Mouse (Mus musculus): ENCODE results near the gene Mtr. TPM values are rescaled to one million over a fixed set of nuclear protein-coding genes. Genes with fewer than 3 reads are reported as not detected.

The Mtr gene
- total RNA-seq (2021) = 10 to 100 TPM; 21.9 to 24.0 TPM
- long read RNA-seq, experiment 1, full-length matches to known transcripts = 10 of 17 reads
- long read RNA-seq, experiment 1, partial matches to known transcripts = 3 of 17 reads
- long read RNA-seq, experiment 1, other reads (novel, unspliced or antisense) = 4 of 17 reads
- long read RNA-seq, experiment 2, full-length matches to known transcripts = 7 of 9 reads
- long read RNA-seq, experiment 2, partial matches to known transcripts = 2 of 9 reads
- long read RNA-seq, experiment 2, other reads (novel, unspliced or antisense) = 0 of 9 reads

DNA sequence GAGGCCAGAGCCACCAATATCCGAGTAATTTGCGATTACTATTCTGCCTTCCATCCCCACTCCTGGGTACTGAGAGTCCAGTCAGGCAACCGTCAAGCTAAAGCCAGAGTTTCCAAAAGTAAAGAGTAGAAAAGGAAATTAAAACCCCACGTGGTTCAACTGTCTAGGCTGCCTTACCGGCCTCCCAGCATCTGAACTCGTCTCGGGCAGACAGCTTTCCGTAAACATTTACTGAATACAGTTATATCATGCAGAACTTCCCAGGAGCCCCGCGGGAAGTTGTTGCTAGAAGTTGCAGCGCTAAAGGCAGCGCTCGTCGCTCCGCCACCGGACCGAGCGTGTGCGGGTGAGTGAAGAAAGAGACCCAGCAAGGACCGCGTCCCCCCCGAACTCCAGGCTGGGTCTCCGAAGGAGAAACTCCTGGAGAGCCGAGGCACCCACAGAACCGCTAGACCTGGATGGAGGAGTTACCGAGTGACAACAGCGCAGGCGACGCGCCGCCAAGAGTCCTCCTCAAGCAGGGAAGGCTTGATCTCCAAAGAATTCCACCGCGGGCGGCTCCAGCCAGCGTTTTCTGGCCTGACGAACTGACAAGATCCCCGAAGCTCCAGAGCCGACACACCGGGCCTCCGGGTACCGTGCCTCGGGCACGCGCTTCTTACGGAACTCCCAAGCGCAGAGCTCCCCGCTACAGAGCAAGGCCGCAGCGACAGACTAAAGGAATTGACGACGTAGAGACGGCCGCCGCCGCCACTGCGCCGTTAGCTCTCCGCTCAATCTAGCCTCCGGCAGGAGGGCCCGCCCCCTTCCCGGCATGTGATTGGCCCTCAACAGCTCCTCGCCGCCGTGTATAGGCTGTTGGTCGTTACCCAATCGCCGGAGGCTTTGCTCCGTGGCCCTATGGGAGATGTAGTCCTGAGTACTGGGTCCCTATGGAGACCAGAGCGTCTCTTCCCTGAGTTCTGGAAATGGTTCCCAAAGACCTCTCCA, at the start of gene Mtr:
Gene Mtr, minus strand, starts transcription at position 723 of the 990 bp plus-strand sequence.
- peak; percentile 91 for DNase-seq

DNA sequence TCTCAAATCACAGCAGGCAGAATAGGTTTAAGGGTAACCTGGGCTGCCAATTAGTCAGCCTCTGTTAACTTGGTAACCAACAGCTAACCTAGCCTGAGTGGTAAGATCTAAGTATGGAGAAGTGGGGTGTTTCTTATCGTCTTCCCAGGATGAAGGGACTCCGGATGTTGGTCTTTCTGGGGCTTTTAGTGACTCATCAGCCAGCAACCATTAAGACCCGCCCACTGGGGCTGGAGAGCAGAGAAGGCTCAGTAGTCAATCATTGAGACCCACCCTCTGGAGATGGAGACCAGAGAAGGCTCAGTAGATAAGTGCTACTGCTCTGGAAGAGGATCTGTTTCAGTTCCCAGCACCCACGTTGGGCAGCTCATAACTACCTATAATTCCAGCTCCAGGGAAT, 49.4 kb upstream of the Mtr start:
- DNase-seq = no peak

DNA sequence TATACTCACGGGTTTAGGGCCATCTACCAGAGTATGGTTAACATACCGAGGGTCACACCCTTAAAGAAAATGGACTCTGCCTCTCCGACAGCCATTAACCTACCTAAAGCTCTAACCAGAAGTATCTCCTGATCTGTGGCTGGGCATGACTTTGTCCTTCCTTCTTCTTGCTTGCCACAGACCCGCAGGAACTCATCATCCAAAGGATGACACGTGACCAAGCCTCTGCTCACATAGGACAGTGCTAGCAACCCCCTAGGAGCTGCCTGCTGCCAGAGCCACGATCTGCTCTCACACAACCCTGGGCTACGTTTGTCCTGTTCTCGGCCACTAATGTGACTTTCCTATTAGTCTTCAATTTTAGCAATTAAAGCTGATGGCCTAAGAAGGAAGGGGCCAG, 47.6 kb upstream of the Mtr start:
- DNase-seq = no peak

DNA sequence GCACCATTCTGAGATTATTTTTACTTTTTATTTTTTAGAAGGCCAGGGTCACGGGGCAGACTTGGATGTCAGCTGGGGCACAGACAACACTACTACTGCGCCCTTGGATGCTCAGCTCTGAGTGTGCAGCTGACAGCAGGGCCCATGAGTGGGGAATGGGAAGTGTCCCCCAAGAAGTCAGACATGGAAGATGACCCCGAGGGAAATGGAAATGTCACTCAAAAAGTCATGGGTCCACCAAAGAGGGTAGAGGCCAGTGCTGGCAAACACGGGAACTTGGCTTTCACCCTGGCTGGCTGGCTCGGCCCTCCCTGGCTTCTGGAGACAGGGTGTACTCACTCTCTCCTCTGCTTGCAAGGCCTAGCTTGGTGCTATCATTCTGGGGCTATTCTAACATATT, 47.1 kb upstream of the Mtr start:
- DNase-seq = no peak

DNA sequence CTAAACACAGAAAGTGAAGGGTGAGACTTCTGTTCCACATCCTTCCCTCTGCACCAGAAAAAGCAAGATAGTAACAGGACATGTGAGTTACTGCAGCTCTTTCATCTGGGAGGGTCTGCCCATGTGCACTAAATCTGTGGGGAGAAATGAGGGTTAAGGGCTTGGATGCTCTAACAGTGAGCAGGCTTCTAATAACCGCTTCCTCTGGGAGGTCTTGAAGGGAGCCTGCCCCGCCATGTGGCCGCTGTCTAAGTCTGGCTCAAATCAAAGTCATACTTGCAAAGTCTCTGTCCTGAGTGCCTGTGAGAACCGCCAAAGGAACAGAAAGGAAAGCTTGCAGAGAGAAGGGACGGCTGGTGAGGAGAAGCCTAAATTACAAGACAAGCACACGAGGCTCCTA, 39.9 kb upstream of the Mtr start:
- no peak for DNase-seq

DNA sequence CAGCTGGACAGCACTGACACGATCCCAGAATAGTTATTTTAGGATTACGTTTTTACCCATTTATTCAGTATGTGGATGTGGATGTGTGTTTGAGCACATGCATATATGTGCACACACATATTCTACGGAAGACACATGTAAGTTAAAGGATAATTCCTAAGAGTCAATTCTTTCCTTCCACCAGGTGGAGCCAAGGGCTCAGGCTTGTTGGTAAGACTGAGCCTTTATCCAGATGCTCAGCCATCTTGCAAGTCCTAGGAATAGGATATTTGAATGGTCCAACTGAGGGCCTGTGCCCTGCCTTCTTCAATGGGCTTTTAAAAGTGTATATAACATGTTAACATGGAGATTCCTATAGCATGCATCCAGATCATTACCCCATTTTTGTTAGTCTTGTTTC, 38.8 kb upstream of the Mtr start:
- DNase-seq = no peak

DNA sequence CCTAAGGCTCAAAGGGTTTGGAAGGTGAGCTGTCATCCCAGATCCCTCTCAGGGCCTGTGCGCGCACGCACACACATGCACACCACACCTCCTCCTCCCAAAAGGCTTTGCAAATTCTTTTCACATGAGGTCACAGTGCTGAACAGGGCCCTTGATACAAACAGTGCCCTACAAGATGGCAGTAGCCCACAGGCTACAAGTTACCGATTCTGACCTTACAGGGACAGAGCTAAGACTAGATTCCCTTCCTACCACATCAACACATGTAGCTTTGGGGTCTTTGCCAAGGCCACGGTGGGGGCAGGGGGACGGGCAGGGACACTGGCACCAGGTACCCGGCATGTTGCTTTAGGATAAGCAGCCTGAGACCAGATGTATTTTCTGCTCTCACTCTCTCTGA, 35.9 kb upstream of the Mtr start:
- DNase-seq = no peak

DNA sequence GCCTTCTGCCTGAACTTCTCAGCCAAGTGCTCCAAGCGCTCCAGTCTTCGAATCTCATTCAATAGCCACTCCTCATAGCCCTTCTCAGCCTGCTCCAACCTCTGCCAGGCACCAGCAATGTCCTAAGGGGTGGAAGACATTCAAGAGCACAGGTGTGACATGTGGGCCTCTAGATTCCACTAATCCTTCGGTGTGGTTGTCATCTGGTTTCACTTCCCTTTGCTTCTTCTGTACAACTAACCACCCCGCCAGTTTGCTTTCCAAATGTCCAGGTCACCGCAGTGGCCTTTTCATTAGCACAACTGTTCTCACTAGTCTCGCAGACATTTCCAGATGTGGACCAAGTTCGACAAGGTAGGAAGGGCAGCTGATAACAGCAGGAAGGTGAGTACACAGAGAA, 32.8 kb upstream of the Mtr start:
- no peak for DNase-seq

DNA sequence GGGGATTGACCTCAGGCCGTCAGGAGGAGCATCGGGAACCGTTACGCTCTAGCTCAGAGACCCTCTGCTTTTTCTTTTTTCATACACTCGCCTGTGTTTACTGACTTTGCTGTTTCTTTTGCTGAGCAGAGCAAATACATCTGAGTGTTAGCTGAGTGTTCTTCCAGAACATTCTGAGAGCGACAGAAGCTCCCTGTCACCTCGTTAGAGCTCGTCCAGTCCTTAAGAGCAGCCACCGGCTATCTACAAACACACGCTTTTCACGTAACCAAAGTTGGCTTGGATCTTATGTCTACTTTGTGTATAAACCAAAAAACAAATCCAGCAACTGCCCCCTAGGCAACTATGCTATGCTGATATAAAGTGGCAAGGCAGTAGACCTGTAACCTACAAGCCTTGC, 26.6 kb upstream of the Mtr start:
- DNase-seq = no peak

DNA sequence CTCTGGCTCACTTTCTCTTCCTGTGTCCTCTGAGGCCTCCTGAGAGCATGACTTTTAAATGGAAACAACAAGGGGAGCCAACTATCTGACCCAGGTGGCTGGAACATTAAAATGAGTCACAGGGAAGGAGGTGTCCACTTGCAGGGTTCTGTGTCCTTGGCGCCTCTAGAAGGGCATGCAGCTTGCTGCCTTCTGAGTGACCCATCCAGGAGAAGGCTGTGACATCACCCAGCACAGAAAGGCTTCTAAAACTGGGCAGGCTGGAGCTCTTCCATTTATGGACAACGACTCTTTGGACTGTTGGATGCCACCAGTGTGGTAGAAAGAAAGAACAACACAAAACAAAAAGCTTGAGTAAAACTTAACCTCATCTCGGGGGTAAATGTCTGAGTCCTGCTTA, 25.9 kb upstream of the Mtr start:
- no peak for DNase-seq

DNA sequence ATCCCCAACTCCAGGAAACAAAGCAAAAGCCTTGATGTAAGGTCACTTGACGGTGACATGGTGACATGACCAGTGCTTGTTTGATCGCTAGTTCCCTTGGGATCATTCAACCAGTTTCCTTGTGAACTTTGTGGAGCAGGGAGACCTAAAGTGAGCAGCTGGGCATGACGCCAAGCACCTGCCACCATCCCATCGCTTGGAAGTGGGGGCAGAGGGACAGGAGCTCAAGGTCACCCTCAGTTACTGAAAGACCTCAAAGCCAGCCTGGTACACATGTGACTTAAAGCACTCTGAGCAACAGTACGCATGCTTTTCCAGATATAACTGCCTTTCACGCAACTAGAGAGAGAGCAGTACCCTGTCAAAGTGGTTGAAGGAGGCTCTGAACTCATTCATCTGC, 16.8 kb upstream of the Mtr start:
- DNase-seq = no peak

DNA sequence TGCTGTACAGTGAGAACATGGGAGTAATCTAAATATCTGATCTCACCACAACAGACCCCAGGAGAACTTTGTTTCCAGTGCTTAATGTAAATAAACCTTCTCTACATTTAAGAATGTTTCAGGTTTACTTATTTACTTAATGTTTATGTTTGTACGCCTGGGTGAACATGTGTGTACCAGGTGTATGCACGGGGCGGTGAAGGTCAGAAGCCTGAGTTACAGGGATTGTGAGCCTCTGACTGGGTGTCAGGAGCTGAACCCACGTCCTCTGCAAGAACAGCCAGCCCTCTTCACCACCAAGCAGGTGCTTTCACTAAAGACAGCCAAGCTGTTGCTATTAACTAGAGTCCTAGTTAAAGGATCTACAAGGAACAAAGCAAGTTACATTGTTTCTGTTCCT, 16.3 kb upstream of the Mtr start:
- no peak for DNase-seq

DNA sequence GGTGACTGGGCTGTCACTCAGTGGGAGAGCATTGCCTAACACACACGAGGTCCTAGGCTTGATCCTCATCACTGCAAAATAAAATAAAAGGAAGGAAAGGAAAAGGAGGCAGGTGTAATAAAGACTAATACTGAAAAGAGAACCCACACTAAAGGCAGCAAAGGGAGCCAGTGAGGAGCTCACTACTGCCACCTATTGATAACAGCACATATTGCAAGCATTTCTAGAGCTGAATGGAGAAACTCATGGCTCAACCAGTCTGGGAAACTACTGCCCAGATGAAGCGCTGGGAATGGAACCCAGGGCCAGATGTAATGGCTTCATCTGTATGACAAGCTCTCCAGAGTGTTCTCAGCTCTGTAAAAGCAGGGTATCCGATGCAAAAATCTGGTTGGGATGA, 15.0 kb upstream of the Mtr start:
- no peak for DNase-seq

DNA sequence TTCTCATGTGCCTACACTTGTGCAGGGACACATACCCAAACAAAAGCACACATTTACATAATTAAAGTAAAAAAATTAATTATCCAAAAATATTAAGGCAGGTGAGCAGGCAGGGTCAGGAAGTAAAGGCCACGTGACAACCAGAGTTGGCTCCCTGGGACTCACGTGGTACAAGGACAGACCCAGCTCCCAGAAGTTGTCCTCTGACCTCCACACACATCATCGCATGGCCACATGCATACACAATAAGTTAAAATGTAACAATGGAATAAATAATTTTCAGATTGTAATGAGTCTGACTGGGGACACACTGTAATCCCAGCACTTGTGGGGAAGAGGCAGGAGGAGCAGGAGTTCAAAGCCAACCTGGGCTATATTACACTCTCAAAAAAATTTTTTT, 10.1 kb upstream of the Mtr start:
- no peak for DNase-seq

DNA sequence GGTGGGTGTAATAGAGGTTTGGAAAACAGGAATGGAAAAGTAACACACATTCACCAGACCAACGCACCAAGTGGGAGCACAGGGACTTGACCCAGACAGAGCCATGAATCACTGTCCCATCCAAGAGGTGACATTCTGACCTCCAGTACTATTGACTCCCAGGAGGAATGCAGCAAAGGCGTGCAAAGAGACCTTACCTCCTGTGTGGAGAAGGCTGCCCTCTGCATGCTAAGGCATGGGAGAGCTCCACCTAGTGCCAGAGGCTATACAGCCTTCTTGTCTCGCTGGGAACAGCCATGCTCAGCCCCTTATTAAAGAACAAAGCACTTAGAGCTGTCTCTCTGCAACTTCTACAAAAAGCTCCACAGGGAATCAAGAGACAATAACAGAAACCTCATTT, 9.2 kb upstream of the Mtr start:
- no peak for DNase-seq

DNA sequence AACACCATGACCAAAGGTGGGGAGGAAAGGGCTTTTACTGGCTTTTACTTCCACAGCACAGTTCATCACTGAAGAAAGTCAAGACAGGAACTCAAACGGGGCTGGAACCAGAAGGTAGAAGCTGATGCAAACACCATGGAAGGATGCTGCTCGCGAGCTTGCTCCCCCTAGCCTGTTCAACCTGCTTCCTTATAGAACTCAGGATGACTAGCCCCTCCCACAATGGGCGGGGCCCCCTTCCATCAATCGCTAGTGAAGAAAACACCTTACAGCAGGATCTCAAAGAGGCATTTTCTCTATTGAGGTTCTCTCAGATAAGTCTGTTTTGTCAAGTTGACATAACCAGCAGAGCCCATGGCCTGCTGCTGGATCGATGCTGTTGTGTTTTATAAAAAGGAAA, 6.1 kb upstream of the Mtr start:
- DNase-seq = no peak

DNA sequence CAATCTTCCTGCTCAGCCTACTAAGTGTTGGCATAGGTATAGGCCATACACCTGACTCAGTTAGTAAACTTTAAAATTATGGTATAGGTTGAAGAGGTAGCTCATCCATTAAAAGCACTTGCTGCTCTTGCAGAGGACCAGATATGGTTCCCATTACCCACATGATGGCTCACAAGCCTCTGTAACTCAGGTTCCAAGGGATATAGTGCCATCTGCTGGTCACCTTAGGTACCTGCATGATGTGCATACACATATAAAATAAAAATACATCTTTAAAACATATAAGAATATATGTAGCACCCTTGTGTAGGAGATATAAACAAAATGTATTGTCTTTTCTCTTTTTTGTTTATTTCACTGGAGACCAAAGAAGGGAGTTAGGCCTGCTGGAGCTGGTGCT, 3.6 kb upstream of the Mtr start:
- DNase-seq = no peak

DNA sequence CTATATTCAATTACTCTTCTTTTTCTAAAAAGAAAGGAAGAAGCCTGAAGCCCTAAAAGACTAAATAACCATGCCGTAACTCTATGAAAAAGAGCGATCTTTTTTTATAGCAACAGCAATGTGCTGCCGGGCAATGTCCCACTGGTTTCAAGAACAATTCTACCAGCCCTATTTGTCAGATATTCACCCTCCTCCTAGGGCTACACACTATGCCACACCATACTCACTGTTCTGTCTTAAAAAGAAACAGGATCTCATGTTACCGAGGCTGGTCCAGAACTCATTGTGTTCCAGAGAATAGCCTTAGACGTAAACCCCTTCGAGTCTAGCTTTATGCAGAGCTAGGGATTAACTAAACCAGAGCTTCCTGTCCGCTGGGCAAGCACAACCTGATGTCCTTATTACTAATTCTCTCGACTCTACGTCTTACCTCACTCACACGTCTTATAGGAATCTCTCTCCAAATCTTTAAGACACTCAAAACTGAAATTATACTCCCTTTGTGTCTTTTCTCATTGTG, 982 bp downstream of the Mtr start:
- no peak for DNase-seq

DNA sequence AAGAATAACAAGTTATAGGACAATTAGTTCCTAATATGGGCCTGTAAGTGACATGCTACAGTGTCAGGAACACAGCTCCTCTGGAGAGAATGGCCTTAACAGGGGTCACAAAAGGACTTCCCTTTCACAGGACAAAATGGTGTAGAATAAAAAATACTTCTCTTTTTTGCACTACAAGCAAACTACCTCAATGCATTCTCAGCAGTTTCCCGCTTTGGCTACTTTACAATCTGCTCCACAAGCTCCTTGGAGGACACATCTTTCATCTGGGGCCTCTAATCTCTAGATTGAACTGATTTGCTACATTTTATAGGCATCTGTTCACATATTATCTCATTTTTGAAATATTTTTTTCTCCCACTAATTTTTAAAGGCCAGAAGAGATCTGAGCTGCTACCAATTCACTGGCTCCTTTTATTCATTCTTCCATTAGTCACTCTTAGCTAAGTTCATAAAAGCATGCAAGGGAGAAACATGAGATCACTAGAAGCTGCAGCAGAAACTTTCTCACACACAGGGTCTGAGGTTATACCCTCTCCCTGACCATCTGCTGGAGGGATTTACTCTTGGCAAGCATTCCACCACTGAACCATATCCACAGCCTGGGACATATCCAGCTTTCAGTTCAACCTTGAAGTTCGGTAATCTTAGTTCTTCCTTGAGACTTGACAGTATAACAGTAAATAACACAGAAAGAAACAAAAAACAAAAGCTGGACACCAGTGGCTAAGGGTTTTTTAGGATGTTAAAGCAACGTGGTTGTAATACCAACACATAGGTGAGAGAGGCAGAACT, 1.8 kb downstream of the Mtr start:
- DNase-seq = no peak

DNA sequence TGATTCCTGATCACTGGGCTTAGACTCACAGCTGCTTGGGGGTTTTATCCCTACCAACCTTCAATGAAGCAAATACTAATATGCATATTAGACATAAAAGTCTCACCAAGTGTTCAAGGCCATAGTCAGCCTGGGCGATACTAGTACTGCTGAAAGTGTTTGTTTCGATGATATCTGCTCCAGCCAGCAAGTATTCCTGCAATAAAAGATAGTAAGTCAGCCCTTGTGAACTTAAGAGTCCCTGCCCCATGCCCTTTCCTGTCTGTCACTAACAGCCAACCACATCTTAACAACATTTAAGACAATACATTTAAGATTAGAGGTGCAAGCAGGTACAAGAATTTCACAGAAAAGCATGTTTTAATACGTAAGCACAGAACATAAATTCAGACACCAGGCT, 7.4 kb downstream of the Mtr start:
- no peak for DNase-seq

DNA sequence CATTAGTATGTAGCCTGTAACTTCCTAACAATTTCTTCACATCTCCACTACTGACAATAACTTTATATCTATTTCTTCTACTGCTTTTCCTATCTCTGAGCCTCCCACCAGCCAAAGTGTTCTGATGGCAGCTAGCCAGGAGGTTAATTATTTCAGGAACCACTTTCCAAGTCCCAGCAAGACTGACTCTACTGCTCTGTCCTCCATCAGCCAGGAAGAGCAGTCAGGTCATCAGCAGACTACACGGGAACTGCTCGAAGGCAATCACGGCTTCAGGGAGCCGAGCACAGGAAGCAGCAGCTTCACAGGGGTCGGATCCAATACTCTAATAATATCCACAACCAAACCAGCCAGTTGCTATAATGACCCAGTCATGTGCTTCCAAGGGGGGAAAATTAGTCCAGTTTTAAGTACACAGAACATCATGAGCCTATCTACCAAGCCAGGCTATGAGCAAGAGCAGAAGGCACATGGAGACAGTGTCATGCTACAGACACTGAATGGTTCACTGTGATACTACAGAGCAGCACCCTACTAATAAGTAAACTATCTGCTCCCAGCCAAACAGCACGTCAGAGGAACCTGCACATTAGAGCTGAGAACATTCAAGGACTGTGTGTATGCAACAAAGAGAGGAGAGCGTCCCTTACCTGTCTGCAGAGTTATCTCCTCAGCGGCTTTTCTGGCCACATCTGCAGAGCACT, 8.6 kb downstream of the Mtr start:
- DNase-seq = no peak

DNA sequence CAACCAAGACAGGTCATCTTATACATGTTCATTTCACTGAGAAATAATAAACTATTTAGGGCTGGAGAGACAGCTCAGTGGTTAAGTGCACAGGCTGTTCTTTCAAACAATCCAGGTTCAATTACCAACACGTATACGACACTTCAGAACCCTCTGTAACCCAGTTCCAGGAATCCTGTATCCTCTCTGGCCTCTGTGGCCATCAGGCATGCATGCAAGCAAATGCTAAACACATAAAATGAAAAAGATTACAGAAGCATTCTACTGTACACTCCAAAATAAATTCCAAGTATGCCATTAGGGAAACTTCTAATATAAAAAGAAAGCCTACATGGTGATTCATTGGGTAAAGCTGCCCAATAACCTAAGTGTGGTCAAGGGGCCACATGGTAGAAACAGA, 12.0 kb downstream of the Mtr start:
- DNase-seq = no peak
